Mouse (Mus musculus): Measurements from ENCODE around the gene Ccl25. TPM values are rescaled to one million over a fixed set of nuclear protein-coding genes. Genes with fewer than 3 reads are reported as not detected.

The Ccl25 gene
- polyA plus RNA-seq, 1 experiment from 2014 or later, result 19.3 TPM

- no peak overlapping the region for H3K4me2 ChIP-seq
- WGBS, result 73% methylated on average over 3 of the region's 3 CpGs
- no peaks in the 10 kb centered on the region for H3K27me3 ChIP-seq (replicated peaks; ENCODE audit: control insufficient read depth, insufficient read depth, low read length)
- H3K4me3 ChIP-seq (ENCODE audit: low read depth, low read length), result no peak overlapping the region
- ATAC-seq (replicated peaks; ENCODE audit: low FRiP score) (no peak), DNase-seq (ENCODE audit: low spot score) (no peak)
- H3K9me3 ChIP-seq (ENCODE audit: control insufficient read depth, low read length), result no peaks in the 10 kb centered on the region
- no peak overlapping the region for H3K9ac ChIP-seq (ENCODE audit: low read depth, low read length)
- peaks cover 23% of the 10 kb centered on the region for H3K36me3 ChIP-seq (ENCODE audit: control insufficient read depth, insufficient read depth, low read length)
- H3K27ac ChIP-seq (ENCODE audit: low read depth, low read length), result no peak overlapping the region
- peaks cover 10% of the 10 kb centered on the region for H3K4me1 ChIP-seq (replicated peaks; ENCODE audit: control insufficient read depth, insufficient read depth, low read length)
These were observed 11.5 kb upstream of the Ccl25 start for GRCm38 (mm10) chr8:4313254-4314124.

- Histone ChIP-seq H3K4me3 (ENCODE audit: low read depth, low read length) (no peak overlapping the region), H3K9me3 (ENCODE audit: control insufficient read depth, low read length) (no peaks in the 10 kb centered on the region), H3K4me1 (replicated peaks; ENCODE audit: control insufficient read depth, insufficient read depth, low read length) (peaks cover 19% of the 10 kb centered on the region), H3K27me3 (replicated peaks; ENCODE audit: control insufficient read depth, insufficient read depth, low read length) (no peaks in the 10 kb centered on the region), H3K36me3 (ENCODE audit: control insufficient read depth, insufficient read depth, low read length) (peaks cover 18% of the 10 kb centered on the region), H3K9ac (ENCODE audit: low read depth, low read length) (no peak overlapping the region), H3K27ac (ENCODE audit: low read depth, low read length) (no peak overlapping the region), H3K4me2 (no peak overlapping the region)
- ATAC-seq (replicated peaks; ENCODE audit: low FRiP score) (no peak), DNase-seq (ENCODE audit: low spot score) (no peak)
- 86% methylated on average over 3 of the region's 3 CpGs for WGBS
These were observed 10.2 kb upstream of the Ccl25 start for GRCm38 (mm10) chr8:4314852-4315251.

DNA sequence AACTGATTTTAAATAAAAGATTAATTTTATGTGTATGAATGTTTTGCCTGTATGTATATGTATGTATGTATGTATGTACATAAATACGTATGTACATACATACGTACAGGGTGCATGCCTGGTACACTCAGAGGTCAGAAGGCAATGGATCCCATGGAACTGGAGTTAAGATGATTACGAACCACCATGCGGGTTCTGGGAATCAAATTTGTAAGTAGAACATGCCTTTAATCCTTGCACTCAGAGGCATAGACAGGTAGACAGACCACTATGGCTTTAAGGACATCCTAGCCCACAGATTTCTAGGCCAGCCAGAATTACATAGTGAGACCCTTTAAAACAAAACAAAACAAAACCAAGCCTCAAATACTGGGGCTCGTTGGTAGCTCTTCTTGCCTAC lies 6.9 kb upstream of the Ccl25 start:
- Histone ChIP-seq H3K9me3 (ENCODE audit: control insufficient read depth, low read length) (no peaks in the 10 kb centered on the region), H3K4me2 (no peak overlapping the region), H3K4me1 (replicated peaks; ENCODE audit: control insufficient read depth, insufficient read depth, low read length) (peaks cover 25% of the 10 kb centered on the region), H3K36me3 (ENCODE audit: control insufficient read depth, insufficient read depth, low read length) (peaks cover 6% of the 10 kb centered on the region), H3K27ac (ENCODE audit: low read depth, low read length) (no peak overlapping the region), H3K4me3 (ENCODE audit: low read depth, low read length) (no peak overlapping the region), H3K9ac (ENCODE audit: low read depth, low read length) (no peak overlapping the region), H3K27me3 (replicated peaks; ENCODE audit: control insufficient read depth, insufficient read depth, low read length) (no peaks in the 10 kb centered on the region)
- DNase-seq (ENCODE audit: low spot score) (no peak), ATAC-seq (replicated peaks; ENCODE audit: low FRiP score) (no peak)
- WGBS, result 91% methylated on average over 5 of the region's 5 CpGs

GRCm38 (mm10) chr8:4318796-4319572 lies 6.0 kb upstream of the Ccl25 start:
- Histone ChIP-seq H3K36me3 (ENCODE audit: control insufficient read depth, insufficient read depth, low read length) (peaks cover 6% of the 10 kb centered on the region), H3K27ac (ENCODE audit: low read depth, low read length) (no peak overlapping the region), H3K4me3 (ENCODE audit: low read depth, low read length) (no peak overlapping the region), H3K27me3 (replicated peaks; ENCODE audit: control insufficient read depth, insufficient read depth, low read length) (no peaks in the 10 kb centered on the region), H3K9me3 (ENCODE audit: control insufficient read depth, low read length) (no peaks in the 10 kb centered on the region), H3K4me2 (no peak overlapping the region), H3K4me1 (replicated peaks; ENCODE audit: control insufficient read depth, insufficient read depth, low read length) (peaks cover 28% of the 10 kb centered on the region), H3K9ac (ENCODE audit: low read depth, low read length) (no peak overlapping the region)
- DNase-seq (ENCODE audit: low spot score) (no peak), ATAC-seq (replicated peaks; ENCODE audit: low FRiP score) (no peak)
- WGBS, result 59% methylated on average over 2 of the region's 2 CpGs

GRCm38 (mm10) chr8:4319573-4319872 lies 5.5 kb upstream of the Ccl25 start:
- Histone ChIP-seq H3K4me2 (no peak overlapping the region), H3K4me3 (ENCODE audit: low read depth, low read length) (no peak overlapping the region), H3K27ac (ENCODE audit: low read depth, low read length) (no peak overlapping the region), H3K9ac (ENCODE audit: low read depth, low read length) (no peak overlapping the region), H3K27me3 (replicated peaks; ENCODE audit: control insufficient read depth, insufficient read depth, low read length) (no peaks in the 10 kb centered on the region), H3K4me1 (replicated peaks; ENCODE audit: control insufficient read depth, insufficient read depth, low read length) (peaks cover 28% of the 10 kb centered on the region), H3K36me3 (ENCODE audit: control insufficient read depth, insufficient read depth, low read length) (peaks cover 6% of the 10 kb centered on the region), H3K9me3 (ENCODE audit: control insufficient read depth, low read length) (no peaks in the 10 kb centered on the region)
- DNase-seq (ENCODE audit: low spot score) (no peak), ATAC-seq (replicated peaks; ENCODE audit: low FRiP score) (no peak)
- WGBS, result 91% methylated on average over 11 of the region's 11 CpGs

DNA sequence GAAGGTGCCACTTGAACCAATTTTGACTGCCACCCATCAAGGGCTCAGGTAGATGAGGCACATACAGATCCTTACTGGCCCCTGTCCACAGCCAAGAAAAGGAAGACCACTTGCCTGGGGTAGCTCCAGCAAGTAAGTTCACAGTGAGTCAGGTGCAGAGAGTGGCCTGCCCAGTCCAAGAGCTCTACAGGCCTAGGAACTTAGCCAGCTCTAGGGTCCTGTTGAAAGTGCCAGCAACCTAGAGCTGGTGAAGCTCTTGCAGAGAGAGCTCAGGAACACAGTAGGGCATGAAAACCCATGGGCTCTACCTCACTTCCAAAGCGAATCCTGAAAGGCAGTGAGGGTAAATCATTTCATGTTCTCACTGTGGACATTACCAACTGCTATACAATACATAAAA lies 4.6 kb upstream of the Ccl25 start:
- 82% methylated on average over 1 of the region's 1 CpGs for WGBS

GRCm38 (mm10) chr8:4321031-4321430 lies 4.0 kb upstream of the Ccl25 start:
- Histone ChIP-seq H3K9ac (ENCODE audit: low read depth, low read length) (no peak overlapping the region), H3K4me1 (replicated peaks; ENCODE audit: control insufficient read depth, insufficient read depth, low read length) (peaks cover 31% of the 10 kb centered on the region), H3K27ac (ENCODE audit: low read depth, low read length) (no peak overlapping the region), H3K36me3 (ENCODE audit: control insufficient read depth, insufficient read depth, low read length) (peaks cover 6% of the 10 kb centered on the region), H3K27me3 (replicated peaks; ENCODE audit: control insufficient read depth, insufficient read depth, low read length) (no peaks in the 10 kb centered on the region), H3K4me3 (ENCODE audit: low read depth, low read length) (no peak overlapping the region), H3K9me3 (ENCODE audit: control insufficient read depth, low read length) (no peaks in the 10 kb centered on the region), H3K4me2 (no peak overlapping the region)
- ATAC-seq (replicated peaks; ENCODE audit: low FRiP score), result no peak
- 71% methylated on average over 2 of the region's 2 CpGs for WGBS
- no peak for DNase-seq (ENCODE audit: low spot score)

More for the DNA sequence above, 4.6 kb upstream of the Ccl25 start:
- H3K27ac ChIP-seq (ENCODE audit: low read depth, low read length), result no peak overlapping the region
- H3K36me3 ChIP-seq (ENCODE audit: control insufficient read depth, insufficient read depth, low read length), result peaks cover 6% of the 10 kb centered on the region
- H3K27me3 ChIP-seq (replicated peaks; ENCODE audit: control insufficient read depth, insufficient read depth, low read length), result no peaks in the 10 kb centered on the region
- DNase-seq (ENCODE audit: low spot score), result no peak
- ATAC-seq (replicated peaks; ENCODE audit: low FRiP score), result no peak
- no peak overlapping the region for H3K4me3 ChIP-seq (ENCODE audit: low read depth, low read length)
- H3K9me3 ChIP-seq (ENCODE audit: control insufficient read depth, low read length), result no peaks in the 10 kb centered on the region
- H3K4me2 ChIP-seq, result no peak overlapping the region
- H3K9ac ChIP-seq (ENCODE audit: low read depth, low read length), result no peak overlapping the region
- H3K4me1 ChIP-seq (replicated peaks; ENCODE audit: control insufficient read depth, insufficient read depth, low read length), result peaks cover 28% of the 10 kb centered on the region

DNA sequence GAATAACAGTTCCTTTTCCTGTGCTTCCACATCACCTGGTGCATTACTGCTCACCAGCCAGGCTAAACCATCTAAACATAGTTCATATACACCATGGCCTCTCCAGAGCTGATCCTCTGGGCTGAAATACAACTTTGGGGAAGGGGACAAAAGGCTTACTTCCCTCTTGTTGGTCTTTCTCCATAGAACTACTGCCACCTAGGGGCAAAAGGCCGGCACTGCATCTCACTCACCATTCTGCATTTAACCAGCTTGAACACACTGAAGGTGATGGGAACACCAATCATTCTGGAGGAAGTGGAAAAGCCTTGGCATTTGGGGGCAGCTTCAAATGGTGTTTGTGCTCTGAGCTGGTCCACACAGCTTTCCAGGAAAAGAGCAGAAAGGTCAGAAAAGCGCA lies 2.5 kb upstream of the Ccl25 start:
- no peaks in the 10 kb centered on the region for H3K27me3 ChIP-seq (replicated peaks; ENCODE audit: control insufficient read depth, insufficient read depth, low read length)
- H3K4me2 ChIP-seq, result peak overlapping the region; percentile 83
- no peaks in the 10 kb centered on the region for H3K9me3 ChIP-seq (ENCODE audit: control insufficient read depth, low read length)
- H3K4me1 ChIP-seq (replicated peaks; ENCODE audit: control insufficient read depth, insufficient read depth, low read length), result peaks cover 35% of the 10 kb centered on the region
- WGBS, result 28% methylated on average over 2 of the region's 2 CpGs
- DNase-seq (ENCODE audit: low spot score) (peak; percentile 70), ATAC-seq (replicated peaks; ENCODE audit: low FRiP score) (no peak)
- H3K4me3 ChIP-seq (ENCODE audit: low read depth, low read length), result no peak overlapping the region
- H3K27ac ChIP-seq (ENCODE audit: low read depth, low read length), result no peak overlapping the region
- peaks cover 8% of the 10 kb centered on the region for H3K36me3 ChIP-seq (ENCODE audit: control insufficient read depth, insufficient read depth, low read length)
- H3K9ac ChIP-seq (ENCODE audit: low read depth, low read length), result no peak overlapping the region

Measured in liver, embryonic 11.5 days (tissue).